Mouse (Mus musculus) telencephalon, adult 2 months (tissue): ENCODE data around the gene Crisp2.

Experiments used
- DNase-seq: peaks from one replicate; pipeline ENCODE4 v3.0.0-alpha.2; 2011; ENCODE audit warnings: low read depth, low spot score

Crisp2 gene

GRCm38 (mm10) chr17:40716273-40716672 is 90.5 kb downstream of the Crisp2 start:
- DNase-seq = no peak
